Mouse (Mus musculus) ES-E14 (cell line): ENCODE data around the gene Prkab2.

Experiments
- HCFC1 ChIP-seq: IDR thresholded peaks from 2 replicates; pipeline ENCODE4 v1.6.1; 2012; ENCODE audit warnings: low read length, inconsistent platforms, borderline replicate concordance; ENCODE audit not compliant: insufficient read depth
- ZNF384 ChIP-seq: IDR thresholded peaks from 2 replicates; pipeline ENCODE4 v1.6.1; 2012; ENCODE audit warnings: low read depth, low read length, inconsistent platforms

- TF ChIP-seq HCFC1 (no peak), ZNF384 (no peak)
Observed at GRCm38 (mm10) chr3:97705508-97705907, 47.5 kb downstream of the Prkab2 start.
